Mouse (Mus musculus): ENCODE measurements around the gene Rab8b.

- TF ChIP-seq CTCF (IDR thresholded peaks at IDR 0.05; ENCODE audit: low read depth, low read length): no peak
- no peak for TF ChIP-seq GATA1 (IDR thresholded peaks at IDR 0.05; ENCODE audit: borderline replicate concordance, low read length)
- no peak for TF ChIP-seq TAL1 (conservative IDR thresholded peaks at IDR 0.05; ENCODE audit: low read depth, low read length)
- no peak for TF ChIP-seq POLR2AphosphoS5 (IDR thresholded peaks at IDR 0.05; ENCODE audit: insufficient replicate concordance, low read depth, low read length)
- TF ChIP-seq GATA2 (IDR thresholded peaks at IDR 0.05; ENCODE audit: borderline replicate concordance, low read depth, low read length): no peak
These were observed 6.4 kb upstream of the Rab8b start for GRCm38 (mm10) chr9:66925853-66926252.

Data from G1E (cell line).